In the genomic region with DNA sequence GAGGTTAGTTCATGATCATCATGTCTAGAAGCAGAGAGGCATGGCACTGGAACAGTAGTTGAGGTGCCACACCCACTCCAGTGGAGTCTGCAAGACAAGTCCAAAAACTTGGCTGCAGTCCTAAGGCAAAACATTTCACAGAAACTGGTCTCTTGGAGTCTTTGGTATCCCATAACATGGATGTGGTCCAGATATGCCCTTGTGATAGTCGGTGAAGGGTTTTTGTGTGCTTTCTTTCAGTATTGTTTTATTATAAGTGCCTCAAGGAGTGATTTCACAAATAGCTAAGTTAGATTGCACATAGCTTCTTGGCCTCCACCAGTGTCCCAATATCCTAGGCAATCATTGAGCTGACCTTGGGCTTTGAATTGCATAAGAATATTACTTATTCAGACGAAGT, we compare ENCODE assay signal across 21 mouse cellular contexts. TPM values are rescaled to one million over a fixed set of nuclear protein-coding genes. Genes with fewer than 3 reads are reported as not detected.
"Had no signal": no experiment of that assay in that cellular context is flagged by ENCODE, and none has a peak within 500 bp of the region (broad histone marks: within the 10 kb centered on the region; RNA-seq: fewer than 3 reads in every experiment).

No protein-coding gene starts in this region.

- H3K36me3 ChIP-seq: liver, embryonic 13.5 days; midbrain, embryonic 10.5 days; midbrain, embryonic 13.5 days had no signal

- DNase-seq: kidney, adult 9 months; kidney, postnatal 14 days; kidney, postnatal 4 days; layer of hippocampus, adult 9-11 months; liver, embryonic 13.5 days; lung, adult 2 months; lung, postnatal 36 days; right cerebral cortex, adult 18-20 months; right cerebral cortex, postnatal 14 days; right cerebral cortex, postnatal 4 days; thymus, adult 2 months; thymus, postnatal 14 days; thymus, postnatal 4 days had no signal

- H3K4me2 ChIP-seq: liver, embryonic 13.5 days; midbrain, embryonic 13.5 days had no signal

- H3K9ac ChIP-seq: liver, embryonic 13.5 days; midbrain, embryonic 13.5 days had no signal

- H3K27ac ChIP-seq: layer of hippocampus, adult 2 months; liver, embryonic 13.5 days; midbrain, embryonic 10.5 days; midbrain, embryonic 13.5 days; stomach, postnatal 0 days had no signal

- H3K4me3 ChIP-seq: layer of hippocampus, adult 2 months; liver, embryonic 13.5 days; megakaryocyte, embryonic 14.5 days; midbrain, embryonic 10.5 days; midbrain, embryonic 13.5 days; myocyte had no signal

- H3K27me3 ChIP-seq: liver, embryonic 13.5 days; megakaryocyte, embryonic 14.5 days; midbrain, embryonic 13.5 days had no signal

- ATAC-seq: midbrain, embryonic 13.5 days; midbrain, embryonic 16.5 days had no signal

- H3K9me3 ChIP-seq: liver, embryonic 13.5 days; midbrain, embryonic 10.5 days; midbrain, embryonic 13.5 days had no signal

- H3K4me1 ChIP-seq: liver, embryonic 13.5 days; megakaryocyte, embryonic 14.5 days; midbrain, embryonic 10.5 days; midbrain, embryonic 13.5 days had no signal

RNA-seq across cellular contexts. Expression of a gene that starts 15.4 kb away (rescaled TPM):
- total RNA-seq: monocyte, adult 5-6 weeks had no signal
